Mouse (Mus musculus) bone marrow, adult 2 months (tissue): ENCODE data around the gene Pcdh15. TPM values are rescaled to one million over a fixed set of nuclear protein-coding genes. Genes with fewer than 3 reads are reported as not detected.

Experiments
- H3K27ac ChIP-seq: fragments of 200-500 bp; 2 replicates; pipeline ENCODE4 v1.5.1; 2012; ENCODE audit warnings: low read depth, mild to moderate bottlenecking, control low read depth, inconsistent platforms, low read length; ENCODE audit not compliant: control insufficient read depth, poor library complexity, insufficient read depth
- H3K4me1 ChIP-seq: fragments of 200-500 bp; 2 replicates; pipeline ENCODE4 v1.6.1; 2011; ENCODE audit warnings: low read length; ENCODE audit not compliant: control insufficient read depth, insufficient read depth
- H3K4me3 ChIP-seq: fragments of 200-500 bp; replicated peaks from 2 replicates; pipeline ENCODE3; 2011; ENCODE audit warnings: mild to moderate bottlenecking, low read depth, low read length, control low read depth; ENCODE audit not compliant: control insufficient read depth
- CTCF ChIP-seq: fragments of 200-500 bp; IDR thresholded peaks from 2 replicates; pipeline ENCODE4 v1.5.1; 2011; ENCODE audit warnings: low read length, control low read depth; ENCODE audit not compliant: control insufficient read depth, insufficient read depth
- POLR2A ChIP-seq: fragments of 200-500 bp; IDR thresholded peaks from 2 replicates; pipeline ENCODE4 v1.6.1; 2011; ENCODE audit warnings: low read depth, mild to moderate bottlenecking, control low read depth, low read length, borderline replicate concordance; ENCODE audit not compliant: control insufficient read depth
- WGBS: fragments of 180-500 bp; shearing (Covaris S2); methylation state at CpG from one replicate; pipeline ENCODE4 v1.1.7; 2018; 5-methylcytosine and 5-hydroxymethylcytosine counted together
- polyA plus RNA-seq: library from polyadenylated mRNA; stranded (reverse); fragments of >200 nt; gene quantifications from 2 replicates; pipeline ENCODE4 v1.2.4, GENCODE M21; 2011; ENCODE audit warnings: low replicate concordance; ENCODE audit not compliant: missing spikeins, insufficient read depth, insufficient read length

The Pcdh15 gene
- polyA plus RNA-seq, 1 experiment: 0.47 TPM

GRCm38 (mm10) chr10:74621837-74622236, 1522.7 kb downstream of the Pcdh15 start:
- no peak for TF ChIP-seq POLR2A
- no peak for TF ChIP-seq CTCF
- Histone ChIP-seq H3K4me1 (no peaks in the 10 kb centered on the region), H3K27ac (no peak overlapping the region), H3K4me3 (no peak overlapping the region)
- 33% methylated on average over 2 of the region's 2 CpGs for WGBS

- Histone ChIP-seq H3K27ac (no peak overlapping the region), H3K4me1 (no peaks in the 10 kb centered on the region), H3K4me3 (no peak overlapping the region)
- TF ChIP-seq POLR2A (no peak), CTCF (no peak)
- 10% methylated on average over 4 of the region's 4 CpGs for WGBS
These were observed 1526.6 kb downstream of the Pcdh15 start for GRCm38 (mm10) chr10:74625715-74626114.

GRCm38 (mm10) chr10:74626596-74626995, 1527.5 kb downstream of the Pcdh15 start:
- no peaks in the 10 kb centered on the region for H3K4me1 ChIP-seq
- TF ChIP-seq CTCF: no peak
- TF ChIP-seq POLR2A: no peak
- no peak overlapping the region for H3K27ac ChIP-seq
- WGBS: 53% methylated on average over 10 of the region's 10 CpGs
- H3K4me3 ChIP-seq: no peak overlapping the region

GRCm38 (mm10) chr10:74631314-74631713, 1532.2 kb downstream of the Pcdh15 start:
- Histone ChIP-seq H3K4me3 (no peak overlapping the region), H3K27ac (no peak overlapping the region), H3K4me1 (no peaks in the 10 kb centered on the region)
- TF ChIP-seq CTCF (no peak), POLR2A (no peak)
- 31% methylated on average over 9 of the region's 9 CpGs for WGBS

GRCm38 (mm10) chr10:74637040-74637439, 1537.9 kb downstream of the Pcdh15 start:
- H3K4me3 ChIP-seq: no peak overlapping the region
- no peak overlapping the region for H3K27ac ChIP-seq
- 28% methylated on average over 4 of the region's 4 CpGs for WGBS
- no peaks in the 10 kb centered on the region for H3K4me1 ChIP-seq
- TF ChIP-seq CTCF: no peak
- no peak for TF ChIP-seq POLR2A

GRCm38 (mm10) chr10:74642125-74642524, 1543.0 kb downstream of the Pcdh15 start:
- 41% methylated on average over 6 of the region's 6 CpGs for WGBS
- H3K4me3 ChIP-seq: no peak overlapping the region
- TF ChIP-seq CTCF: peak; percentile 58
- no peak for TF ChIP-seq POLR2A
- no peak overlapping the region for H3K27ac ChIP-seq
- H3K4me1 ChIP-seq: no peaks in the 10 kb centered on the region

GRCm38 (mm10) chr10:74663171-74663570, 1564.0 kb downstream of the Pcdh15 start:
- WGBS: 69% methylated on average over 1 of the region's 1 CpGs

GRCm38 (mm10) chr10:74680016-74680491, 1580.9 kb downstream of the Pcdh15 start:
- TF ChIP-seq CTCF: no peak
- TF ChIP-seq POLR2A: no peak
- WGBS: 76% methylated on average over 4 of the region's 4 CpGs

More at GRCm38 (mm10) chr10:74663171-74663570, 1564.0 kb downstream of the Pcdh15 start:
- no peaks in the 10 kb centered on the region for H3K4me1 ChIP-seq
- H3K27ac ChIP-seq: no peak overlapping the region
- TF ChIP-seq POLR2A: no peak
- TF ChIP-seq CTCF: no peak
- no peak overlapping the region for H3K4me3 ChIP-seq

GRCm38 (mm10) chr10:74680559-74680958, 1581.4 kb downstream of the Pcdh15 start:
- no peak for TF ChIP-seq CTCF
- TF ChIP-seq POLR2A: no peak
- Histone ChIP-seq H3K4me1 (no peaks in the 10 kb centered on the region), H3K27ac (no peak overlapping the region), H3K4me3 (no peak overlapping the region)
- 50% methylated on average over 1 of the region's 1 CpGs for WGBS

More at GRCm38 (mm10) chr10:74680016-74680491, 1580.9 kb downstream of the Pcdh15 start:
- Histone ChIP-seq H3K4me1 (no peaks in the 10 kb centered on the region), H3K4me3 (no peak overlapping the region), H3K27ac (no peak overlapping the region)
